ENCODE assay signal across 12 mouse cellular contexts in genomic region chr17:80698191-80698901, GRCm38 (mm10). TPM values are rescaled to one million over a fixed set of nuclear protein-coding genes. Genes with fewer than 3 reads are reported as not detected.
A peak's percentile ranks its signal among the peaks of the same experiment; 100 is the strongest.
DNase-seq lines count a peak whose midpoint lies in the region; ATAC-seq and TF ChIP-seq lines count a peak whose summit lies in the region.
"Had no signal": no experiment of that assay in that cellular context is flagged by ENCODE, and none has a peak within 500 bp of the region (broad histone marks: within the 10 kb centered on the region; RNA-seq: fewer than 3 reads in every experiment).

No protein-coding gene starts in this region.

- H3K4me2 ChIP-seq in heart, embryonic 11.5 days = no peak overlapping the region
- H3K4me2 ChIP-seq in lung, postnatal 0 days (replicated peaks; ENCODE audit: low read depth, low read length) = peak overlapping the region; percentile 37
- no peak overlapping the region for H3K4me2 ChIP-seq in forebrain, postnatal 0 days (ENCODE audit: low read depth)
- no peak overlapping the region for H3K4me2 ChIP-seq in limb, embryonic 13.5 days (replicated peaks)
- H3K4me2 ChIP-seq: kidney, embryonic 15.5 days; midbrain, embryonic 12.5 days had no signal

- no peak for DNase-seq in heart, adult 9 months (ENCODE audit: low spot score in 2 of 2)
- peak; percentile 58 for DNase-seq in lung, postnatal 0 days (ENCODE audit: low spot score)
- no peak for DNase-seq in lung, postnatal 14 days
- no peak for DNase-seq in forebrain, postnatal 0 days
- no peak for DNase-seq in yolk sac, embryonic 10.5 days (ENCODE audit: low spot score)
- DNase-seq in right cerebral cortex, postnatal 10 days (ENCODE audit: low spot score in 2 of 2) = no peak
- DNase-seq: thymus, postnatal 4 days had no signal

- H3K4me3 ChIP-seq in heart, embryonic 11.5 days (ENCODE audit: low read depth, low read length) = no peak overlapping the region
- no peak overlapping the region for H3K4me3 ChIP-seq in lung, postnatal 0 days (ENCODE audit: low read depth, low read length)
- H3K4me3 ChIP-seq in forebrain, postnatal 0 days (ENCODE audit: low read depth, low read length) = no peak overlapping the region
- H3K4me3 ChIP-seq in limb, embryonic 13.5 days = no peak overlapping the region
- H3K4me3 ChIP-seq: kidney, embryonic 15.5 days; midbrain, embryonic 12.5 days had no signal

- no peak for TF ChIP-seq CTCF in lung, postnatal 0 days (IDR thresholded peaks at IDR 0.05)
- TF ChIP-seq CTCF in forebrain, postnatal 0 days (IDR thresholded peaks at IDR 0.05; ENCODE audit: low read depth) = no peak

- 0 out of 2 replicates have a peak overlapping the region, but pooled peaks have one; percentile 3 for H3K27ac ChIP-seq in heart, embryonic 11.5 days (ENCODE audit: low read depth, low read length)
- H3K27ac ChIP-seq in lung, postnatal 0 days (ENCODE audit: low read length) = peak overlapping the region; percentile 66; the same call in 1 of the 2 replicates
- H3K27ac ChIP-seq in forebrain, postnatal 0 days (ENCODE audit: low read depth, low read length) = 0 out of 2 replicates have a peak overlapping the region, but pooled peaks have one; percentile 15
- peak overlapping the region; percentile 49; the same call in 1 of the 2 replicates for H3K27ac ChIP-seq in limb, embryonic 13.5 days
- H3K27ac ChIP-seq: kidney, embryonic 15.5 days; midbrain, embryonic 12.5 days had no signal

- TF ChIP-seq EP300 in lung, postnatal 0 days (IDR thresholded peaks at IDR 0.05) = no peak

- H3K27me3 ChIP-seq in heart, embryonic 11.5 days (ENCODE audit: control insufficient read depth, insufficient read depth, low read length) = no peaks in the 10 kb centered on the region
- no peaks in the 10 kb centered on the region for H3K27me3 ChIP-seq in lung, postnatal 0 days (replicated peaks; ENCODE audit: insufficient read depth, low read length)
- H3K27me3 ChIP-seq in forebrain, postnatal 0 days (ENCODE audit: insufficient read depth, low read length) = no peaks in the 10 kb centered on the region
- no peaks in the 10 kb centered on the region for H3K27me3 ChIP-seq in limb, embryonic 13.5 days
- H3K27me3 ChIP-seq: kidney, embryonic 15.5 days; midbrain, embryonic 12.5 days had no signal

- H3K9me3 ChIP-seq in heart, embryonic 11.5 days (replicated peaks; ENCODE audit: control insufficient read depth, low read length) = no peaks in the 10 kb centered on the region
- H3K9me3 ChIP-seq in lung, postnatal 0 days (ENCODE audit: low read length) = no peaks in the 10 kb centered on the region
- no peaks in the 10 kb centered on the region for H3K9me3 ChIP-seq in forebrain, postnatal 0 days (ENCODE audit: low read length)
- H3K9me3 ChIP-seq in limb, embryonic 13.5 days = no peaks in the 10 kb centered on the region
- H3K9me3 ChIP-seq: kidney, embryonic 15.5 days; midbrain, embryonic 12.5 days had no signal

- H3K4me1 ChIP-seq in heart, embryonic 11.5 days (ENCODE audit: control insufficient read depth, insufficient read depth, low read length) = peaks cover 36% of the 10 kb centered on the region
- H3K4me1 ChIP-seq in lung, postnatal 0 days (ENCODE audit: insufficient read depth, low read depth, low read length) = peaks cover 22% of the 10 kb centered on the region; the same call in 1 of the 2 replicates
- H3K4me1 ChIP-seq in forebrain, postnatal 0 days (ENCODE audit: insufficient read depth) = peaks cover 15% of the 10 kb centered on the region; the same call in 1 of the 2 replicates
- H3K4me1 ChIP-seq in limb, embryonic 13.5 days = peaks cover 36% of the 10 kb centered on the region

- H3K9ac ChIP-seq in heart, embryonic 11.5 days (ENCODE audit: low read depth, low read length) = no peak overlapping the region
- no peak overlapping the region for H3K9ac ChIP-seq in lung, postnatal 0 days (replicated peaks; ENCODE audit: low read depth)
- no peak overlapping the region for H3K9ac ChIP-seq in forebrain, postnatal 0 days
- no peak overlapping the region for H3K9ac ChIP-seq in limb, embryonic 13.5 days
- H3K9ac ChIP-seq: kidney, embryonic 15.5 days; midbrain, embryonic 12.5 days had no signal

- 63% methylated on average over 12 of the region's 12 CpGs for WGBS in heart, embryonic 11.5 days (ENCODE audit: insufficient replicate concordance)
- 31% methylated on average over 12 of the region's 12 CpGs for WGBS in lung, postnatal 0 days
- WGBS in forebrain, postnatal 0 days = 53% methylated on average over 12 of the region's 12 CpGs
- 48% methylated on average over 12 of the region's 12 CpGs for WGBS in limb, embryonic 13.5 days

- no peaks in the 10 kb centered on the region for H3K36me3 ChIP-seq in heart, embryonic 11.5 days (ENCODE audit: control insufficient read depth, insufficient read depth, low read length)
- no peaks in the 10 kb centered on the region for H3K36me3 ChIP-seq in lung, postnatal 0 days (ENCODE audit: insufficient read depth, low read length)
- H3K36me3 ChIP-seq in forebrain, postnatal 0 days (ENCODE audit: insufficient read depth) = no peaks in the 10 kb centered on the region
- no peaks in the 10 kb centered on the region for H3K36me3 ChIP-seq in limb, embryonic 13.5 days
- H3K36me3 ChIP-seq: kidney, embryonic 15.5 days; midbrain, embryonic 12.5 days had no signal

- no peak for ATAC-seq in heart, embryonic 11.5 days (replicated peaks; ENCODE audit: insufficient number of reproducible peaks, low FRiP score, low TSS enrichment)
- peak; percentile 68 for ATAC-seq in lung, postnatal 0 days
- no peak for ATAC-seq in forebrain, postnatal 0 days
- ATAC-seq in limb, embryonic 13.5 days (ENCODE audit: low FRiP score, low read depth) = no peak
- ATAC-seq: activated CD4-positive, CD25-positive, alpha-beta regulatory T cell, adult 4 months had no signal

RNA-seq across cellular contexts. Expression of gene Map4k3, which starts 29.9 kb away (rescaled TPM):
- 20.4 and 22.0 TPM in 2 replicates for polyA plus RNA-seq in heart, embryonic 11.5 days (2014; fragmentation: Nextera tagmentation; extraction: Ambion mirVana)
- polyA plus RNA-seq in lung, postnatal 0 days (2015; fragmentation: Nextera tagmentation; extraction: Ambion mirVana) = 37.5 and 44.2 TPM in 2 replicates
- 62.9 and 76.9 TPM in 2 replicates for total RNA-seq in forebrain, postnatal 0 days (2014; rRNA removed)
- 15.0 and 17.9 TPM in 2 replicates for polyA plus RNA-seq in forebrain, postnatal 0 days (2015; fragmentation: Nextera tagmentation; extraction: Ambion mirVana)
- polyA plus RNA-seq in limb, embryonic 13.5 days (2015; fragmentation: Nextera tagmentation; extraction: Ambion mirVana) = 29.0 and 31.7 TPM in 2 replicates

Comparison
In these comparisons a context has a peak if more than half of its experiments do, and no peak if none do; other contexts are left out.
1. H3K27ac ChIP-seq: peak in every context shown above with its lines; median percentile 66 in lung, postnatal 0 days; 49 in limb, embryonic 13.5 days; 15 in forebrain, postnatal 0 days; 3 in heart, embryonic 11.5 days.